Mouse (Mus musculus) megakaryocyte-erythroid progenitor cell, adult 5-6 weeks (primary cell): ENCODE measurements around the gene Bet1l. TPM values are rescaled to one million over a fixed set of nuclear protein-coding genes. Genes with fewer than 3 reads are reported as not detected.

Experiments
- ATAC-seq: replicated peaks from 2 replicates; pipeline ENCODE4 v1.8.0; 2016; ENCODE audit warnings: mild to moderate bottlenecking, inconsistent platforms; ENCODE audit not compliant: severe bottlenecking, poor library complexity, low FRiP score, low TSS enrichment
- total RNA-seq, 2 experiments: library from RNA; stranded (forward) in 1 of 2; stranded (reverse) in 1 of 2; fragments of 200-1000, 215-1000 nt in 1 of 2; fragments of >200 nt in 1 of 2; fragmentation: Nextera tagmentation in 1 of 2; gene quantifications; 2 replicates each; pipeline ENCODE4 v1.2.3; 2014 to 2017

Bet1l gene
- total RNA-seq, 2 experiments from 2014 or later, result 14.5 to 16.1 TPM

DNA sequence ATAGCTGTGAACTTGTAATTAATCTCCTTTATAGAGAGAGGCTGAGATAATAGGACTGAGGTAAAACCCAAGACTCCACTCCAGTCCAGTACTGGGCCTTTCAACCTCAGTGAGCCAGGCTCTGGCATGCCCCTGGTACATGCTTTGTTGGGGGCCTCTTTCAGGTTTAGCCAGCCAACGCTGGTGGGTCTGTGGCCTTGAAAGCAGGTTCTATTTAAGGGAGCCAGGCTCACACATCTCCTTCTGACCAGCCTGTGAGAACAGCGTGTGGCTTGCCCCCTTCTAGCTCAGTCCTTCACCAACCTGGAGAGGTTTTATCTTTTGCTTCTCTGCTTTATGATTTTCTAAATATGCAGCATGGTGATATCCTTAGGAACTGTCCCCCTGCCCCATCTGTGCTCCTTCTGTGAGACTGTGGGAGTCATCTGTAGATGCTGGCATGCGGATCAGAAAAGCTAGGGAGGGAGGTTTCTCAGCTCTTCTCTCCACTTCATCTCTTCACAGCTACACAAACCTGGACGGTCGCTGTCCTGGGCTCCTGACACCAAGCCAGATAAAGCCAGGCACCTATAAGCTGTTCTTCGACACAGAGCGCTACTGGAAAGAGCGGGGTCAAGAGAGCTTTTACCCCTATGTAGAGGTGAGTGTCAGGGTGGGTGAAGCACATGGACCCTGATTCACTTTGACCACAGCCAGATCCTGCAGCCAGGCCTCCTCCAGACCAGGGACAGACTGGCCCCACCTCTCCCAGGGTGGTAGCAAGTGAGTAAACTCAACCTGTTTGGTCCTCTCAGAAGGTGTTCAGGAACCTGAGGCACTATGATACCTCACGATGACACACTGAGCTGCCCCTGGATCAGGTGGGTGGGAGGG, 20.9 kb downstream of the Bet1l start:
- no peak for ATAC-seq

DNA sequence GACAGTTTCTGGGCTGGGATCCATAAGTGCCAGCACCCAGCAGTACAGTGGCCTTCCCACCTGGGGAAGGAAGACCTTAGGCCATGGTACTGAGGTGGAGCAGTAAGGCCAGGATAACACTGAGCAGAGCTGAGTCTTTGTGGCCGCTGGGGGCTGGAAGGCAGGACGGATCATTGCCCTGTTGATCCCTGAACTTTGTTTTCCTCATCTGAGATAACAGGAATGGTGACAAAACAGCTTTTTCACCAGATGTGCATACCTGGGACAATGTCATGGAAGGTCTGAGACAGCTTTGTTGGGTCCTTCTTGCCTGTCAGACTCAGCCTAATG, 21.7 kb downstream of the Bet1l start:
- no peak for ATAC-seq

DNA sequence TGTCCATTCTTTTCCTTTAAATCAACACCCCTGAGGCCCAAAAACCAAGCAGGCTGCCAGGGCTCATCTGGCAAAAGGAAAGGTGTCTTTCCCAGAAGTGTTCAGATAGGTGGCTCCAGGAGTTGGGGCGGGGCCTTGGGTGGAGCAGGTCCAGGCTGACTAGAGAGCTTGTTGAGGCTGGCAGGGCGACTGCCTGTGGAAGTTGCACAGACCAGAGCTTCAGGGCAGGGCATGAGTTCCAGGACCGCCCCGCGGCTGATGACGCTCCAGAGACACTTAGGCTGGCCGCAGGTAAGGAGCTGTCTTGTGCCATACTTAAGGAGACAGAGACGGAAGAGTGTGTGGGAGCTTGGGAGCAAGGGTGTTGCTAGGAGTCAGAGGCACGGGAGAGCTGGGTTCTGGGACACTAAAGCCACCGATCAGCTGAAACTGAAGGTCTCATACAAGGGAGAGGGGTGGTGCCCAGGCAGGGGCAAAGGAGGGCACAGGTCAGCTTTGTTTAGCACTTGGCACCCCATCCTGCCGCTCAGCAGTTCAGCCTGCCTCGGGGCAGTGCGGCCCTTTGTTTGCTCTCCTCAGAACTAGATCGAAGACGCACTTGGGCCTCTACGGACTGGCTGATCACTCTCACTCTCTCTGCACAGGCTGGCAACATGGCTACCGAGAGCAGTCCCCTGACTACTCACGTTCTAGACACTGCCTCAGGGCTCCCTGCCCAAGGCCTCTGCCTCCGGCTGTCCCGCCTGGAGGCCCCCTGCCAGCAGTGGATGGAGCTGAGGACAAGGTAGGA, 22.2 kb downstream of the Bet1l start, which contains the start of gene Urah:
TSS of gene Urah (plus strand) at position 51 of the 790 bp plus-strand sequence.
- ATAC-seq, result no peak

DNA sequence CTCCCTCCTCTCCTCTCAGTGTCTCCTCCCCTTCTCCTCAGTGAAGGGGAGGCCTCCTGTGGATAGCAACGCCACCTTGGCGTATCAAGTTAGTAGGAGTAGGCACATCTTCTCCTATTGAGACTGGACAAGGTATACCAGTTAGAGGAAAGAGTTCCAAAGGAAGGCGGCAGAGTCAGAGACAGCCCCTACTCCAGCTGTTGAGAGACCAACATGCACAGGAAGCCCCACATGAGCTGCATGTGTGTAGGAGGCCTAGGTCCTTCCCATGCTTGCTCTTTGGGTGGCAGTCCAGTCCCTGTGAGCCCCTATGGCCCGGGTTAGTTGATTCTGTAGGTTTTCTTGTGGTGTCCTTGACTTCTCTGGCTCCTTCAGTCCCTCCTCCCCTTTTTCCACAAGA, 24.0 kb downstream of the Bet1l start:
- no peak for ATAC-seq

DNA sequence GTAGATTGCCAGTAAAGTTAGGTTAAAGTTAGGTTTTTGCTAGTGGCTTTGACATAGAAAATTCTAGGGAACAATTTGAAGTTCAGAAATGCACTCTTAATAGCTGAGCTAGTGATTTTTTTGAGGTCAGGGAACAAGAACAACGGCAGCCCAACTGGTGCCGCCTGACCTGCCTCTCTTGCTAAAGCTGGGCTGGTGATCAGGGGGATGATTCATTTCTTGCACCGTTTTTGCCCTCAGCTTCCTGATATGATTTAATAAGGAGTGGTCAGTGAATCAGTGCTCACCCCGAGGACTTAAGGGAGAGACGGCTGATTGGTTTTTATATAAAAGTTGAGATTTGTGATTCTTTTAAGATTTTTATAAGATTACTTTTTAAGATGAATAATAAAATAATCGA, 25.9 kb downstream of the Bet1l start:
- no peak for ATAC-seq

DNA sequence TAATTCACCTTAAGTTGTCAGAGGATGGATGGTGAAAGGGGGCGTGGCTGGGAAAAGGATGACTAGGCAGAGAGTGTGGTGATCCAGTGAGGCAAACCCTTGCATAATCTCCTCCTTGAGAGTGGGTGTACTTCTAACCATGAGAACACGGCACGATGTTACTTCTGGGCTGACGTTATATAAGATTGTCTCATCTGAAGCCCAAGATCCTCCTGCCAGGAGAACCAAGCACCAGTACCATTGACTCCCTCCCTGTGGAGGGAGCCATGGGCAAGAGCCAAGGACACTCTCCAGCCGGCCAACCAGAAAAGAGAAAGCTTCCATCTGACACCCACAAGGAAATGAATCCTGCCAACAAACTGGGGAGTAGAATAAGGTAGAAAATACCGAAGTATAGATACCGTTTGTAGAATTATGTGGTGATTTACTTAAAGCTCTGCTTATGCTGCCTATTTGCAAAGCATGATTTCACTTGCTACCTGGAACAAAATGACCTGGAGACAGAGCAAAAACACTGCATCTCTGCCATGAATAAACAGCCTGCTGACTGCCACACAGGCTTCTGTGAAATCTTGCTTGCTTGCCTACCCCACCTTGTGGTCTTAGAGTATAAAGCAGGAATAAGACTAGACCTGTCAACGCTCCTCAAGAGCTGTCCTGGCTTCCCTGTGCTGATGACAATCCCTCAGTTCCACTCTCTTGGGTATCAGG, 29.1 kb downstream of the Bet1l start:
- ATAC-seq, result peak; percentile 87

DNA sequence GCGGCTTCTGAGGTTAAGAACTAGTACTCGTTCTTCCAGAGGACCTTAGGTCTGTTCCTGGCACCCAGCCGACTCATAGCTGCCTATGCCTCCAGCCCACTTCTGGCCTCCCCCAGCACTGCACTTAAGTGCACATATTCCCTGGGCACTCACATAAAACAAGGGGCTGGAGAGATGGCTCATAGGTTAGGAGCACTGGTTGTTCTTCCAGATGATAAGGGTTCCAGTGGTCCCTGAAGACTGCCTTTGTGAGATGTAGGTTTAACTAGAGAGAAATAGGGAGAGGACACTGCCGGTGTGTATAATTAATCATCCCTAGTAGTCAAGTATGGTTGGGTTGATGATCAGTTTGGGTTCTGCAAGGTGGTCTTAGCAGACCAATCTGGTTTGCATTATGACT, 34.6 kb downstream of the Bet1l start:
- no peak for ATAC-seq

DNA sequence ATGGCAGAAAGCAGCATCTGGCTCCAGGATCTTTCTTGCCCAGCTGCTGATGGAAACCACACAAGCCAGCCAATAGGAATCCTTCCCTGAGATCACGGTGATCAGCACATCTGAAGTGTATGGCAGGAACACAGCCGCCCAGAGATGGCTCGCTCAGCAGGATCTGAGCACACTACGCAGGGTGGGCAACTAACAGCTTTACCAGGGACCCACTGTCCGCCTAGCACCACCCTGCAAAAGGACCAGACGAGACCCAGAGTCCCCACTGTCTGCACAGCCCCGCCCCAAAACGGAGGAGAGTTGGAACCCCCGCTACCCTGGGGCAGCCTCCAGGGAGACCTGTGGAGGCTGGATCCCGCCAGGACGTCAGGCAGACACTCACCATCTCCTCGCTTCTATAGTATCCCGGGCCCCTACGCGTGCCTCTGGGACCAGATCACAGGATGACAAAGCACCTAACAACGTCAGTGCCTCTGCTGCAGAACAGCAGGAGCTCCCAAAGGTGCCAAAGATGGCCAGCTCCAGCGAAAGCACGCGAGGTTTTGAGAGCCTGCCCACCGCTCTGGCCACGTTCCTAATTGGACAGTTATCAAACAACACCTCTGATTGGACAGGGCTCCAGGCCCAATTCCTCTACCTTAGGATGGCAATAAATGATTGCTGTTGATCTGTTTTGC, 35.6 kb downstream of the Bet1l start, which contains the start of gene Zfp941:
TSS of gene Zfp941 (minus strand) at position 526 of the 677 bp plus-strand sequence.
- ATAC-seq, result peak; percentile 92

DNA sequence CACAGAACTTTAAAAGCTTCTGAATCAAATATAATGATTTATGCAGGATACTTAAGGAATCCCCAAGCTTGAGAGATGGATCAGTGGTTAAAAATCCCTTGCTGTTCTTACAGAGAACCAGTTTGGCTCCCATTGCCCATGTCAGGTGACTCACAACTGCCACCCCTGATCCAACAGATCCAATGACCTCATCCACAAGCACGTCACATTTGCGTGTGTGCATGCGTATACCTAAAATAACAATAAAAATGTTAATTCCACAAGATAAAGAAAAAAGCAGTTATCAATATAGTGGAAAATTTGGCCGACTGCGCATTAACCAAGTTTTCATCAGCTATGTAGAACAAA, 36.1 kb downstream of the Bet1l start:
- no peak for ATAC-seq

DNA sequence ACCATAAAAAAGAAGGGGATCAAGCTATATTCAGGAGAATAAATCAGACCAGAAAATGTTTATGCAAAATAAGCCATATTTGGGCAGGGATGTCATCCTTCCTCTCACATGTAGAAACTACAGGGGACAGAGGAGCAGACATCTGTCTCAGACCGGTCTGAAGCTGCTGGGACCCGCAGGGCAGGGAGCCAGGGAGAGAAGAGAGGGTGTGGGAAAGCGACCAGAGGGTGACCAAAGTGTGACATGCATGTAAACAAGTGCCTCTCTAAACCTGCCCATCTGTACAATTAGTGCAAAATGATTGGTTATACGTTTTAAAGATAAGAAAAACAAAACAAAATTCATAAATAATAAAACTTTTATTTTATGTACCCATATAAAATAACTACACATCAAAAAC, 37.2 kb downstream of the Bet1l start:
- ATAC-seq, result no peak

DNA sequence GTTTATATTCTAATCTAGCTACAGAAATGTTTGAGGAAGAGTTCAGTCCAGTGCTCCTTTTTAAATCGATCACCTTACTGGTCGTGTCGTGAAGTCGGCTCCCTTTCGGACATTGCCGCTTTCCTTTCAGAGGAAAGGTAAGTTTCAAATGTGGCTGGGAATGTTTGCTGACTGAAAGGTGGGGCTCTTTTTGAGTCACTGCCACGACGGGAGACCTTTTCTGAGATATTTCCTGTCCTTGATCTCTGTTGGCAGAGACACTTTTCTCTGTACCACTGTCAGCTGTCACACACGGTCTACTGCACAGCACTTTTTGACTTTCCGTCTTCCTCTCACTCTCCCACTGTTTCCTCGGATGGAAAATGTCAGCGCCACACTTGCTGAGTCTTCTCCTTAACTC, 44.5 kb downstream of the Bet1l start:
- ATAC-seq, result no peak

DNA sequence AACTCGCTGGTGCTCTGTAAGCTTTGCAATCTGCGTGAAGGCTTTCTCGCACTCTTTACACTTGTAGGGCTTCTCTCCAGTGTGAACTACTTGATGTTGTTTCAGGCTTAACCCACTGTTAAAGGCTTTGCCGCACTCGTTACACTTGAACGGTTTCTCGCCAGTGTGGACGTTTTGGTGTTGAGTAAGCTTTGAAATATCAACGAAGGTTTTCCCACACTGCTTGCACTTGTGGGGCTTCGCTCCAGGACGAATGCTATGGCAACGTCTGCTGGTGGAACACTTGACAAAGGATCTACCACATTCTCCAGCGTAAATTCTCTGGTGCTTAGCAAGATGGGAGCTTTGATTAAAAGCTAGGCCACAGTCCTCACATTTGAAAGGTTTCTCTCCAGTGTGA, 45.7 kb downstream of the Bet1l start:
- no peak for ATAC-seq

DNA sequence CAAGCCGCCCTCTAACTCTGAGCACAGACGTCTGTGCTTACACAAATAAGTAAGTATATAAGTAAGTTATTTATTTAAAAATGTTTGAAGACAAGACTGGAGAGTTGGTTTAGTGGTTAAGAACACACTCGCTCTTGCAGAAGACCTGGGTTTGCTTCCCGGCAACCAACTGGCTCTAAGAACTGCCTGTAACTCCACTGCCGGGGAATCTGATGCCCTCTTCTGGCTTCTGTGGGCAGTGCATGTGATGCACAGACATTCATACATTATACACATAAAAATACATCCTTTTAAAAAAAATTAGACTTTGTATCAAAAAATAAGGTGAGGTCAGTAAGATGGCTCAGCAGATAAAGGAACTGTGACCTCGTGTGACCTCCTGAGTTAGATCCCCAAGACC, 46.9 kb downstream of the Bet1l start:
- no peak for ATAC-seq

DNA sequence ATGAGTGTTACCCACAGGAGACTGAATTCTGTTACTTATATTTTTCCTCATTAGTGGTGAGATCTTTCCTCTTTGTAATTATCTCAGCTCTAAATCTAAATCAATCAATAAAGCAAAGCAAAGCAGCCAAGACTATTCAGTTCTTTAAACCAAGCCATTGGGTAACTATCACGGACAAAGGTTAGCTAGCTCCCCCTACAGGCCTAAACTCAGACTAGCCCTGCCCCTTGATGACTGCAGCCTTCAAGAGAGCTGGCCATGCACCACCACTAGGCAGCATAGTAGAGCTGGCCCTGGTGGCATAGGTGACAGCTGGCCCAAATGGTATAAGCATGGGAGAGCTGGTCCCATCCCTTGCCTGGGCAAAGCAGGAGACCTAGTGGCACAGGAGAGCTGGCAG, 51.7 kb downstream of the Bet1l start:
- peak; percentile 94 for ATAC-seq

Other genes starting within 250 kb of the Bet1l start
- gene Olfr61, start 228.6 kb downstream of the Bet1l start, total RNA-seq (2014; fragmentation: Nextera tagmentation), result not detected in 2 replicates
- gene Olfr61, start 228.6 kb downstream of the Bet1l start, total RNA-seq (2017), result not detected in 2 replicates
- not detected in 2 replicates for gene Olfr53, start 211.1 kb downstream of the Bet1l start, total RNA-seq (2014; fragmentation: Nextera tagmentation)
- not detected in 2 replicates for gene Olfr53, start 211.1 kb downstream of the Bet1l start, total RNA-seq (2017)
- not detected in 2 replicates for gene Olfr539, start 197.6 kb downstream of the Bet1l start, total RNA-seq (2014; fragmentation: Nextera tagmentation)
- not detected in 2 replicates for gene Olfr539, start 197.6 kb downstream of the Bet1l start, total RNA-seq (2017)
- 0.20 TPM in 1 of 2 replicates, not detected in the other for gene Olfr45, start 175.6 kb downstream of the Bet1l start, total RNA-seq (2014; fragmentation: Nextera tagmentation)
- gene Olfr45, start 175.6 kb downstream of the Bet1l start, total RNA-seq (2017), result not detected in 2 replicates
- gene Olfr541, start 160.3 kb downstream of the Bet1l start, total RNA-seq (2014; fragmentation: Nextera tagmentation), result not detected in 2 replicates
- not detected in 2 replicates for gene Olfr541, start 160.3 kb downstream of the Bet1l start, total RNA-seq (2017)
- not detected in 2 replicates for gene Cyp2e1, start 93.8 kb downstream of the Bet1l start, total RNA-seq (2014; fragmentation: Nextera tagmentation)
- not detected in 2 replicates for gene Cyp2e1, start 93.8 kb downstream of the Bet1l start, total RNA-seq (2017)
- not detected in 2 replicates for gene Syce1, start 69.7 kb downstream of the Bet1l start, total RNA-seq (2014; fragmentation: Nextera tagmentation)
- not detected in 2 replicates for gene Syce1, start 69.7 kb downstream of the Bet1l start, total RNA-seq (2017)
- 4.0 TPM in 1 of 2 replicates, not detected in the other for gene Zfp941, start 35.4 kb downstream of the Bet1l start, total RNA-seq (2014; fragmentation: Nextera tagmentation)
- gene Zfp941, start 35.4 kb downstream of the Bet1l start, total RNA-seq (2017), result 0.56 and 2.7 TPM in 2 replicates
- gene Urah, start 22.6 kb downstream of the Bet1l start, total RNA-seq (2014; fragmentation: Nextera tagmentation), result not detected in 2 replicates
- gene Urah, start 22.6 kb downstream of the Bet1l start, total RNA-seq (2017), result not detected in 2 replicates
- not detected in 2 replicates for gene Scgb1c1, start 12.0 kb downstream of the Bet1l start, total RNA-seq (2014; fragmentation: Nextera tagmentation)
- not detected in 2 replicates for gene Scgb1c1, start 12.0 kb downstream of the Bet1l start, total RNA-seq (2017)
- not detected in 2 replicates for gene Odf3, start 9.8 kb downstream of the Bet1l start, total RNA-seq (2014; fragmentation: Nextera tagmentation)
- not detected in 2 replicates for gene Odf3, start 9.8 kb downstream of the Bet1l start, total RNA-seq (2017)
- not detected in 2 replicates for gene Gm45785, start 1.2 kb downstream of the Bet1l start, total RNA-seq (2014; fragmentation: Nextera tagmentation)
- gene Gm45785, start 1.2 kb downstream of the Bet1l start, total RNA-seq (2017), result 3.0 TPM in 1 of 2 replicates, not detected in the other
- gene Ric8a, start 620 bp downstream of the Bet1l start, total RNA-seq (2014; fragmentation: Nextera tagmentation), result 30.0 and 44.3 TPM in 2 replicates
- 19.2 and 27.5 TPM in 2 replicates for gene Ric8a, start 620 bp downstream of the Bet1l start, total RNA-seq (2017)
- 86.3 and 118 TPM in 2 replicates for gene Psmd13, start 24.4 kb upstream of the Bet1l start, total RNA-seq (2014; fragmentation: Nextera tagmentation)
- gene Psmd13, start 24.4 kb upstream of the Bet1l start, total RNA-seq (2017), result 169 and 203 TPM in 2 replicates
- 27.7 and 32.4 TPM in 2 replicates for gene Sirt3, start 24.7 kb upstream of the Bet1l start, total RNA-seq (2014; fragmentation: Nextera tagmentation)
- 18.2 and 23.4 TPM in 2 replicates for gene Sirt3, start 24.7 kb upstream of the Bet1l start, total RNA-seq (2017)
- not detected in 2 replicates for gene Cox8b, start 42.9 kb upstream of the Bet1l start, total RNA-seq (2014; fragmentation: Nextera tagmentation)
- not detected in 2 replicates for gene Cox8b, start 42.9 kb upstream of the Bet1l start, total RNA-seq (2017)
- gene Nlrp6, start 63.3 kb upstream of the Bet1l start, total RNA-seq (2014; fragmentation: Nextera tagmentation), result 0.52 TPM in 1 of 2 replicates, not detected in the other
- not detected in 2 replicates for gene Nlrp6, start 63.3 kb upstream of the Bet1l start, total RNA-seq (2017)
- gene Pgghg, start 83.8 kb upstream of the Bet1l start, total RNA-seq (2014; fragmentation: Nextera tagmentation), result 12.2 and 18.7 TPM in 2 replicates
- gene Pgghg, start 83.8 kb upstream of the Bet1l start, total RNA-seq (2017), result 6.1 and 7.2 TPM in 2 replicates
- gene Ifitm5, start 92.7 kb upstream of the Bet1l start, total RNA-seq (2014; fragmentation: Nextera tagmentation), result 0.55 TPM in 1 of 2 replicates, not detected in the other
- gene Ifitm5, start 92.7 kb upstream of the Bet1l start, total RNA-seq (2017), result 2.4 TPM in 1 of 2 replicates, not detected in the other
- not detected in 2 replicates for gene Gm45717, start 98.4 kb upstream of the Bet1l start, total RNA-seq (2014; fragmentation: Nextera tagmentation)
- not detected in 2 replicates for gene Gm45717, start 98.4 kb upstream of the Bet1l start, total RNA-seq (2017)
- 285 and 292 TPM in 2 replicates for gene Ifitm2, start 98.4 kb upstream of the Bet1l start, total RNA-seq (2014; fragmentation: Nextera tagmentation)
- gene Ifitm2, start 98.4 kb upstream of the Bet1l start, total RNA-seq (2017), result 265 and 278 TPM in 2 replicates
- gene Ifitm1, start 109.6 kb upstream of the Bet1l start, total RNA-seq (2014; fragmentation: Nextera tagmentation), result 37.2 and 54.3 TPM in 2 replicates
- gene Ifitm1, start 109.6 kb upstream of the Bet1l start, total RNA-seq (2017), result 20.9 and 50.8 TPM in 2 replicates
- gene Ifitm3, start 153.2 kb upstream of the Bet1l start, total RNA-seq (2014; fragmentation: Nextera tagmentation), result 53.9 and 67.3 TPM in 2 replicates
- 54.1 and 55.3 TPM in 2 replicates for gene Ifitm3, start 153.2 kb upstream of the Bet1l start, total RNA-seq (2017)
- not detected in 2 replicates for gene Ifitm6, start 160.3 kb upstream of the Bet1l start, total RNA-seq (2014; fragmentation: Nextera tagmentation)
- 25.3 TPM in 1 of 2 replicates, not detected in the other for gene Ifitm6, start 160.3 kb upstream of the Bet1l start, total RNA-seq (2017)
- not detected in 2 replicates for gene Gm17387, start 171.6 kb upstream of the Bet1l start, total RNA-seq (2014; fragmentation: Nextera tagmentation)
- not detected in 2 replicates for gene Gm17387, start 171.6 kb upstream of the Bet1l start, total RNA-seq (2017)
- gene B4galnt4, start 203.5 kb upstream of the Bet1l start, total RNA-seq (2014; fragmentation: Nextera tagmentation), result 0.20 and 0.70 TPM in 2 replicates
- not detected in 2 replicates for gene B4galnt4, start 203.5 kb upstream of the Bet1l start, total RNA-seq (2017)
- gene Pkp3, start 220.6 kb upstream of the Bet1l start, total RNA-seq (2014; fragmentation: Nextera tagmentation), result 0.17 and 11.2 TPM in 2 replicates
- gene Pkp3, start 220.6 kb upstream of the Bet1l start, total RNA-seq (2017), result 2.8 TPM in 1 of 2 replicates, not detected in the other
- gene Sigirr, start 243.0 kb upstream of the Bet1l start, total RNA-seq (2014; fragmentation: Nextera tagmentation), result 14.0 and 24.8 TPM in 2 replicates
- 7.1 and 13.0 TPM in 2 replicates for gene Sigirr, start 243.0 kb upstream of the Bet1l start, total RNA-seq (2017)